Mouse (Mus musculus) lung, postnatal 0 days (tissue): ENCODE measurements around the gene 1500009L16Rik. TPM values are rescaled to one million over a fixed set of nuclear protein-coding genes. Genes with fewer than 3 reads are reported as not detected.

Experiments
- ATAC-seq: fragments of 200-750 bp; cut with Nextera tagmentation; 2 replicates; pipeline ENCODE4 v1.8.0; 2017; ENCODE audit warnings: moderate library complexity
- DNase-seq: peaks from one replicate; pipeline ENCODE4 v3.0.0-alpha.2; 2016; ENCODE audit warnings: low spot score
- H3K27ac ChIP-seq: fragments of 300-500 bp; sonication (generic); 2 replicates; pipeline ENCODE4 v1.5.1; 2014; ENCODE audit warnings: antibody characterized with exemption, mild to moderate bottlenecking, low read length, mixed read lengths
- H3K27me3 ChIP-seq: fragments of 300-500 bp; sonication (generic); replicated peaks from 2 replicates; pipeline ENCODE4 v1.6.1; 2014; ENCODE audit warnings: low read length, mixed read lengths; ENCODE audit not compliant: insufficient read depth
- H3K36me3 ChIP-seq: fragments of 300-500 bp; sonication (generic); 2 replicates; pipeline ENCODE4 v1.6.1; 2014; ENCODE audit warnings: low read length, mixed read lengths; ENCODE audit not compliant: insufficient read depth
- H3K4me1 ChIP-seq: fragments of 300-500 bp; sonication (generic); 2 replicates; pipeline ENCODE4 v1.6.1; 2014; ENCODE audit warnings: antibody characterized with exemption, low read depth, low read length, mixed read lengths; ENCODE audit not compliant: insufficient read depth
- H3K4me2 ChIP-seq: fragments of 300-500 bp; sonication (generic); replicated peaks from 2 replicates; pipeline ENCODE4 v1.6.1; 2014; ENCODE audit warnings: low read depth, mild to moderate bottlenecking, low read length, moderate library complexity, mixed read lengths
- H3K4me3 ChIP-seq: fragments of 300-500 bp; sonication (generic); 2 replicates; pipeline ENCODE4 v1.5.1; 2014; ENCODE audit warnings: low read depth, low read length
- H3K9ac ChIP-seq: fragments of 300-500 bp; sonication (generic); replicated peaks from 2 replicates; pipeline ENCODE4 v1.6.1; 2014; ENCODE audit warnings: low read depth, mild to moderate bottlenecking
- H3K9me3 ChIP-seq: fragments of 300-500 bp; sonication (generic); 2 replicates; pipeline ENCODE4 v1.6.1; 2016; ENCODE audit warnings: low read length, mixed read lengths
- CTCF ChIP-seq: IDR thresholded peaks from 2 replicates; pipeline ENCODE4 v1.5.1; 2016; ENCODE audit warnings: antibody characterized with exemption, mild to moderate bottlenecking
- EP300 ChIP-seq: IDR thresholded peaks from 2 replicates; pipeline ENCODE4 v1.6.1; 2016; ENCODE audit warnings: antibody characterized with exemption, mild to moderate bottlenecking, control low read depth
- WGBS: fragments of 180-500 bp; shearing (Covaris S2); extraction: QIAGEN DNeasy Blood & Tissue Kit; methylation state at CpG from one replicate; pipeline ENCODE4 v1.1.7; 2014; 5-methylcytosine and 5-hydroxymethylcytosine counted together
- polyA plus RNA-seq: library from polyadenylated mRNA; unstranded; fragments of >200 nt; fragmentation: Nextera tagmentation; extraction: Ambion mirVana; gene quantifications from 2 replicates; pipeline ENCODE4 v1.2.1, GENCODE M21; 2015

The 1500009L16Rik gene
- polyA plus RNA-seq, 1 experiment from 2014 or later = 21.5 TPM

- 33% methylated on average over 3 of the region's 3 CpGs for whole genome bisulfite sequencing
- no peak for ATAC-seq
- H3K9ac ChIP-seq = no peak overlapping the region
- no peaks in the 10 kb centered on the region for H3K9me3 ChIP-seq
- no peaks in the 10 kb centered on the region for H3K27me3 ChIP-seq
- TF ChIP-seq EP300 (no peak), CTCF (no peak)
- no peak overlapping the region for H3K27ac ChIP-seq
- no peaks in the 10 kb centered on the region for H3K4me1 ChIP-seq
- no peak overlapping the region for H3K4me2 ChIP-seq
- DNase-seq = no peak
- H3K36me3 ChIP-seq = no peaks in the 10 kb centered on the region
- no peak overlapping the region for H3K4me3 ChIP-seq
Observed at GRCm38 (mm10) chr10:83785627-83786392, 63.1 kb downstream of the 1500009L16Rik start.

DNA sequence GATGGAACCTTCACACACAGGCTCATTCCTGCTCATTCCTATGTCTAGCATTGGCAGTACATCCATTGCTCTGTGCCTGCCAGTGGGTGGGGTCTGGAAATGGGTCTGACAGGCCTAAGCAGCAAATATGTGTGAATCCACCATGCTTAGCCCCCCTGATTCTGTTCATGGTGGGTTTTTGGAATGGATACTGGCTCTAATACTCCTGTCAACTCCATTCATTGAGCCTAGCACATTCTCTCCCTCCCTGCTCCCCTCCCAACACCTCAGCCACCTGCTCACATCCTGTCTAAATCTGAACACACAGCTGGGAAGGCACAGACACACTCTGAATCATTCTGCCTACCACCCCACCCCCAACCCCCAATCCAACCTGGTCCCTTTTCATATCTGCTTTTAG lies 72.4 kb downstream of the 1500009L16Rik start:
- Histone ChIP-seq H3K27me3 (no peaks in the 10 kb centered on the region), H3K4me2 (no peak overlapping the region), H3K27ac (peak overlapping the region; percentile 52), H3K4me3 (no peak overlapping the region), H3K9ac (no peak overlapping the region), H3K4me1 (no peaks in the 10 kb centered on the region), H3K9me3 (no peaks in the 10 kb centered on the region), H3K36me3 (no peaks in the 10 kb centered on the region)
- DNase-seq = peak; percentile 60
- peak; percentile 91 for ATAC-seq
- TF ChIP-seq CTCF = no peak
- no peak for TF ChIP-seq EP300

DNA sequence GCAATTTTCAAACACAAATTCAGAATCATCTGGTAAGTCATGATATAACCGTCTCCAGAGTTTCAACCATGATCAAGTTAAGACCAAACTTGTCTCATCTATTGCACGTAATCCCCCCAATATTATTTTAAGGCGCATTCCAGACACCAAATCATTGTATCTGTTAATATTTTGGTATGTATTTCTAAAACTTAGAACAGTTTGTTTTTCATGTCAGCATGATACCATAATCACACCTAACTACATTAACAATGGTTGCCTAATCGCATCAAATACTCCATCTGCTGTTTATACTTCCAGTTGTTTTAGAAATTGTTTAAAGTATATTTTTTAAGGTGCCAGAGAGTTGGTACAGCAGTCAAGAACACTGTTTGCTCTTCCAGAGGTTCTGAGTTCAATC lies 72.8 kb downstream of the 1500009L16Rik start:
- 62% methylated on average over 4 of the region's 4 CpGs for WGBS
- H3K27me3 ChIP-seq = no peaks in the 10 kb centered on the region
- H3K9ac ChIP-seq = no peak overlapping the region
- H3K4me3 ChIP-seq = no peak overlapping the region
- 0 out of 2 replicates have a peak overlapping the region, but pooled peaks have one; percentile 52 for H3K27ac ChIP-seq
- TF ChIP-seq EP300 (no peak; the same call in none of the 2 replicates), CTCF (no peak)
- ATAC-seq = peak; percentile 78
- H3K4me1 ChIP-seq = no peaks in the 10 kb centered on the region
- peak; percentile 74 for DNase-seq
- no peaks in the 10 kb centered on the region for H3K9me3 ChIP-seq
- H3K4me2 ChIP-seq = no peak overlapping the region
- H3K36me3 ChIP-seq = no peaks in the 10 kb centered on the region

DNA sequence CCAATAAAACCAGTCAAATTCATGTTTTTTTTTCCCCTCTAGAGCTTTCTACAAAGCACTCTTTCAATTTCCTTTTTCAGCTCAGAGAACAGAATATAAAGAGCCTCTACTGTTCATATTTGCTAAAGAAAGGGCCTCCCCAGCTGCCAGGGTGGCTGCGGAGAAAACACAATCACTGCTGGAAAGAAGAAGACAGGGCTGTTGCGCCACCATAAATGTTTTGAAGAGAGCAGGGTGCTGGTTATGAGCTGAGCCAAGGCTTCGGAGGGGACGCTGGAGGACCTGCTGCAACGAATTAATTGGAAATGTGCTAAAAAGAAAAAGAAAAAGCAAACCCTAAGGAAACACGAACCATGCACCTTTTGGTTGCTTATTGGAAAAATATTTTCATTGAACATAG lies 81.4 kb downstream of the 1500009L16Rik start:
- no peak overlapping the region for H3K4me2 ChIP-seq
- DNase-seq (peak; percentile 72), ATAC-seq (peak; percentile 68)
- no peaks in the 10 kb centered on the region for H3K36me3 ChIP-seq
- H3K4me3 ChIP-seq = no peak overlapping the region
- H3K9me3 ChIP-seq = no peaks in the 10 kb centered on the region
- no peak overlapping the region for H3K9ac ChIP-seq
- H3K27me3 ChIP-seq = no peaks in the 10 kb centered on the region
- 54% methylated on average over 6 of the region's 6 CpGs for WGBS
- TF ChIP-seq EP300 = no peak
- TF ChIP-seq CTCF = no peak
- H3K4me1 ChIP-seq = peaks cover 5% of the 10 kb centered on the region; the same call in 1 of the 2 replicates
- 0 out of 2 replicates have a peak overlapping the region, but pooled peaks have one; percentile 23 for H3K27ac ChIP-seq

DNA sequence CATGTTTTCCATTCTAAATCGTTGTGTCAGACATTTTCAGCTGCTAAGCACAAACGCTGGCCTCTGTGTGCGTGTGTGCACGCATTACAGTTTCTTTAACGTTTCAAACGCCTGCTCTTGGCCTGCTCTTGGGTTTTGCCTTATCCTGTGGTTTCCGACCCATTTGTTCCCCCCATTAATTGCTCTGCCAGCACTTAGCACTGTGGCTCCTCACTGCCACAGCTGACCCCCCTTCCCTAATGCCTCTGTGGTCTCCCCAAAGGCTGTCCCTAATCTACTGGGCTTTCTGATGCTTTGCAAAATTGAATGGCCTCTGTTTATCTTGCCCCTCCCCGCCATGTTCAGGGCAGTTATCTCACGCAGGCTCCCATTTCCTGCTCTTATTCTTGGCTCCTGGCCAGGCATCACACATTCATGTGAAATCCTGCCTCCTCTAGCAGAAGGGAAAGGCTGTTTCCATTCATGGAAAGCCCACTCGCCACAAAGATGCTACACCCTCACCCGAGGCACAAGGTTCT lies 82.6 kb downstream of the 1500009L16Rik start:
- ATAC-seq (peak; percentile 73), DNase-seq (peak; percentile 85)
- TF ChIP-seq EP300 (no peak; the same call in 1 of the 2 replicates), CTCF (no peak)
- peak overlapping the region; percentile 71 for H3K27ac ChIP-seq
- H3K27me3 ChIP-seq = no peaks in the 10 kb centered on the region
- H3K4me1 ChIP-seq = peaks cover 5% of the 10 kb centered on the region; the same call in 1 of the 2 replicates
- no peaks in the 10 kb centered on the region for H3K9me3 ChIP-seq
- H3K9ac ChIP-seq = no peak overlapping the region
- WGBS = 8% methylated on average over 11 of the region's 11 CpGs
- no peaks in the 10 kb centered on the region for H3K36me3 ChIP-seq
- no peak overlapping the region for H3K4me3 ChIP-seq
- no peak overlapping the region; the same call in 1 of the 2 replicates for H3K4me2 ChIP-seq

DNA sequence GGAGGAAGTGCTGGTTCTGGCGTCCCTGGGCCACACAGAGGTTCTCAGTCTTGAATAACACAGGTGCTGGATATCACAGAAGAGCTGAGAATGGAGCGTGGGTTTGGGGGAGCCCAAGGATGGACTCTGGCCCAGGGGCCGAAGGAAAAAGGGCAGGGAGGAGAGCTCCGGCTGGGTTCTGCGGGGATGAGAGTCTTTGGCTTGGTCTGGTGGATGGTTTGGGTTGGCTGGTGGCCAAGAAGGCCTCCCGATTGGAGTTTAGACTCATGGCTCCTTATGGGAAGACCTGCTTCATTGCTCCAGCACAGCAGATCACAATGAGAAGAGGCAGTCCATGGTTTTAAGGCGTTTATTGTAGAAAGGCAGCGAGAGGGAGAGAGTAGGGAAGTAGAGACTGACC lies 84.6 kb downstream of the 1500009L16Rik start:
- TF ChIP-seq CTCF = no peak
- H3K36me3 ChIP-seq = no peaks in the 10 kb centered on the region
- no peak overlapping the region for H3K27ac ChIP-seq
- no peak overlapping the region for H3K4me2 ChIP-seq
- H3K9ac ChIP-seq = no peak overlapping the region
- 66% methylated on average over 8 of the region's 8 CpGs for WGBS
- H3K4me3 ChIP-seq = no peak overlapping the region
- H3K27me3 ChIP-seq = no peaks in the 10 kb centered on the region
- H3K4me1 ChIP-seq = peaks cover 5% of the 10 kb centered on the region; the same call in 1 of the 2 replicates
- no peak for ATAC-seq
- H3K9me3 ChIP-seq = no peaks in the 10 kb centered on the region
- DNase-seq = no peak

Other genes starting within 250 kb of the 1500009L16Rik start
- 0.45 and 0.55 TPM in 2 replicates for gene Aldh1l2, start 188.7 kb upstream of the 1500009L16Rik start, polyA plus RNA-seq
- 28.3 and 32.7 TPM in 2 replicates for gene Washc4, start 179.1 kb upstream of the 1500009L16Rik start, polyA plus RNA-seq
- gene Appl2, start 74.1 kb upstream of the 1500009L16Rik start, polyA plus RNA-seq = 40.5 and 54.3 TPM in 2 replicates